Mouse (Mus musculus) MN1 (cell line): Measurements from ENCODE around the gene Vsx2.

Experiments
- DNase-seq: peaks from one replicate; pipeline ENCODE4 v3.0.0-alpha.2; 2016; ENCODE audit warnings: low spot score

Vsx2 gene

DNA sequence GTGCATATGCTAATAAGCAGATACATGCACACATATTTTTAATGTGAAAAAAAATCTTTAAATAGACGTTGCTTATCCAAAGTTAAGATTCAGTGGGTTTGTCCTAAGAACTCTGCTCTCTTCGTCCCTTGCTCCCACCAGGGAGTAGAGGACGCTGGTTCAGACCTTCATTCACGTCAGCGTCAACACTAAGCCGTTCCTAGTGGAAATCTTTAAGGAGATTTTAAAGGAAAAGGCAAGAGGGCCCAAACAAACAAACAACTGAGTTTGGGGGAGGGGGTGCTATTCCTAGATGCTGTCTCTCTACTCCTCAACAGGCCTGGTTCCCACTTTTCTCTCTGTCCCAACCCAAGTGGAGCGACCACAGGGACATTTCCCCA is 2.8 kb downstream of the Vsx2 start:
- no peak for DNase-seq

DNA sequence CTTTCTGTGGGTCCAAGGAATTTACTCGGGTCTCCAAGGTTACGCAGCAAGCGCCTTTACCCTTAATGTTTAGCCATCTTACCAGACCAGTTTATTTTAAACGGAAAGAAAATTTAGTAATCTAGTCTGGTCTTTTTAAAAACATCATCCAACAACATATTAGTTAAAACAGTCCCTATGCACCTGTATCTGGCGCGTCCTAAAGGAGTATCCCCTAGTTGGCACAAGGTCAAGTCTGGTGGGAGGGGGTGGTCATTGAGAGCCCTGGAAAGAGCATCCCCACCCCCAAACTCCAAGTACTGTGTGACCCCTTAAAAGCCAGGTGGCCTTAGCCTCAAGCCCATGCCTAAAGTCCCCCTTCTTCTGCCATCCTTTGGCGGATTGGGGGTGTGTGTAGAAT is 3.5 kb downstream of the Vsx2 start:
- DNase-seq: no peak

DNA sequence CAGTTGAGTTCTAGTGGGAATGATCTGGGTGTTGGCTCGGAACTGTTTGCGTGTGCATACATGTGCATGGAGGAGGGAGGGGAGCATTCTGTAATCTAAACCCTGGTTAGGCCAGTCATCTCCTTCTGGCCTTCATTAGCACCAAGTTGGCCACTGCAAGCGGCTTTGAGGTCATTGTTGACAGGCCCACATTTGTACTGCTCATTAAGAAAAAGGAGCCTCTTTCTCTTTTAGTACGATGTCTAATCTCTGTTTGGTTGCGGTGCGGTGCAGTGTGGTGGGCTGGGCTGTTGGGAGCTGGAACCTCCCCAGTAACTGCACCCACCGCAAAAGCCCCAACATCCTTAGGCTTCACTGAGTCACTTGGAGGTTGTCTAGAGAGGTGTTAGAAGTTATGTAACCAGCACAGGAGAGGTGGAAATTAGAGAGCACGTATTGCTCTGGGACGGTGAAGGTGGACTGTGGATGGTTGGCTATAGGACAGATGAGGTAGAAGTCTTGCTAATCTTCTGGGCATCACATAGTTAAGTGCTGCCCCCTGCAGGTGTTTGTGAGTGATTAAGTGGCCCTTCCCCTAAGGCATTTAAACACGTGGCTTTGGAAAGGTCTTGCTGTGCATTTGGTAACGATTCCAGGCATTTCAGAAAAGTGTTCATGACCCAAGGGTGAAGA is 8.3 kb downstream of the Vsx2 start:
- DNase-seq: peak; percentile 16

DNA sequence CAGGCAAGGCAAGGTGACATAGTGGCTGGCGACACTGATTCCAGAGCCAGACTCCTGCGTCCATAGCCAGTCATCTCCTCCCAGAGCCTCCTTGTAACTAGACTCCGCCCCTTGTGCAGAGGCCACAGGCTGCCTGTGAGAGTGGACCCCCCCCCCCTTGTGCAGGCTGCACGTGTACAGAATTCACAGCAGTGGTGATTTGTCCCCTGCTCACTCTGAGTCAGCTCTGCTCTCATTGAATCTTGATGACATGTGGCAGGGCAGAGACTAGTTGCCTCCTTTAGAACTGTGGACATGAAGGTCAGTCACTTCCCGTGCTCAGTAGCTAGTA is 8.8 kb downstream of the Vsx2 start:
- no peak for DNase-seq

DNA sequence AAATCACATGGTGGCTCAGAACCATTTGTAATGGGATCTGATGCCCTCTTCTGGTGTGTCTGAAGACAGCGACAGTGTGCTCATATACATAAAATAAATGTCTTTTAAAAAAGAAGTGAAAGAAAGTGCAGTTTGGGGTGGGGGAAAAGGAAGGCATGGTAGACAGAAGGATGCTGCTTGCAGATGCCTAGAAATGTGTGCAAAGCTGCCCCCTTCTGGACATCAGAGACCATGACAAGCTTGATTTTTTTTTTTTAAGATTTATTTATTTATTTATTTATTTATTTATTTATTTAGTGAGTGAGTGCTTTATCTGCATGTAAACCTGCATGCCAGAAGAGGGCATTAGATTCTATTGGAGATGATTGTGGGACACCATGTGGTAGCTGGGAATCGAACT is 11.7 kb downstream of the Vsx2 start:
- no peak for DNase-seq

DNA sequence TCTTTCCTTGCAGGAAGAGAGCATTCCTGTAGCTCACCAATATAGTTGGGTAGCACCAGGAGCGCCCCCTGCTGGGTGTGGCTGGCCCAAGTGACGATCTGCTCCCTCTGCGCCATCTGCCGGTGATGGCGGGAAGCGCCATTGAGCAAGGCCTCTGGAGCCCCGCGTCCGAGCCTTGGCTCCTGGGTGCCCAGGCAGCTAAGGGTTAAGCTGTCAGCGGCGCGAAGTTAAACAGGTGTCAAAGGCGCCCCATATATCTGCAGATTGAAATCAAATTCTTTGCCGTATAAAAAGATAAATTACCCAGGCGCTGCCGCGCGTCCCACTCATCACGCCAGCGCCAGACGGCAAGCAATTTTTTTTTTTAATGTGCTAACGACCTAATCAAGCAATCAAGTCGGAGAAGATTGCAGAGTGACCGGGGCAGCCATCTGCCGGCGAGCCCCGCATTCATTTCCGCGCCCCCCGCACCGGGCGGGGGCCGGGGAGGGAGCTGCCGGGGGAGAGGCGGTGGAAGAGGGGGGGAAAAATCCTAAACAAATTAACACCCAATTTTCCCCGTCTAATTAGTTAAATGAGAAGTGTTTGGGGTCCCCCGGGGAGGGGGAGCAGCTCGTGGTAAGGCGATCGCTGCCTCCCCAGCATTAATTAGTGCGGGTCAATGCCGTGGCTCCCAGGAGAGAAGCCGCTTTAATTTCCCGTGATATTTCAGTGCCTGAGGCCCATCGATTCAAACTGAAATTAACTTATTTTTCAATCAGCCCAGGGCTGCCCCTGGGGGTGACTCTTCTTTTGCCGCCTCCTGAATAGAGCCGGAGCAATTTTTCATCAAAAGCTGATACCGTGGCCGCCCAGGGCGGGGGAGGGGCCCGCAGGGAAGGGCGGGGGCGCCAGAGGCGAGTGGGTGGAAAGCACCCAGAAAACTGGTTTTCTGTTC is 20.5 kb downstream of the Vsx2 start:
- peak; percentile 94 for DNase-seq

DNA sequence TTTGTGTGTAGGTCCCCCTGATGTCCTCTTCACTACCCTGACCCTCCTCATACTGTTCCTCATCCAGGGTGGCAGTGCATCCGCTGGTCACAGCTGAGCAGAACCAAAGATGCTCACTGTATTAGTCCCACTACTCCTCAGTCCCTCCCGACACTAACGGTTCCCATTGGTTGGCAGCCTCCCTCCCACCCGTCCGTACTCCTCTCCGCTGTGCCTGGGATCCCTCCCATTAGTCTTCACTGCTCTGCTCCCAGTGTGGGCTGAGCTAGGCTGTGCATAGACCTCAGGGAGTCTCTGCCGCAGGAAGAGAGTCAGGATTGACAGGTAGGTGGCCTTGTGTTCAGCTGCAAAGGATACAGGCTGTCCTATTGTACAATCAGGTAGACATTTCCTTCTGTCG is 28.8 kb downstream of the Vsx2 start:
- no peak for DNase-seq

DNA sequence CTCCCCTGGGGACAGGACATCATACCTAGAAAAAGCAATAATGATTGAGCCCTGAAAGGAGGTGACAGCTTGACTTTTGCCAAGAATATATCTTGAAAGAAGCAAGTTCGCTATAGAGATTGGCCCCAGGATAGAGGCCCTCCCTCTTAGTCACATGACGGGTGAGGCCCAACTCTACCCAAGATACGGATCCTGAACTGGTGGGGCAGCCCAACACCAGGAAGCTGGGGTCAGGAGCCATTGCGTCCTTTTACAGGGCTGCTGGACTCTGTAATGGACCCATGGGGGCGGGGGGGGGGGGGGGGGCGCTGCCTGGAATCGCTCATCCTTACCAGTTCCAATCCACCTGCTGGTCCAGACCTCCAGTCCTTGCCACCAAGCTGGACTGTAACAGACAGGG is 34.4 kb downstream of the Vsx2 start:
- no peak for DNase-seq

DNA sequence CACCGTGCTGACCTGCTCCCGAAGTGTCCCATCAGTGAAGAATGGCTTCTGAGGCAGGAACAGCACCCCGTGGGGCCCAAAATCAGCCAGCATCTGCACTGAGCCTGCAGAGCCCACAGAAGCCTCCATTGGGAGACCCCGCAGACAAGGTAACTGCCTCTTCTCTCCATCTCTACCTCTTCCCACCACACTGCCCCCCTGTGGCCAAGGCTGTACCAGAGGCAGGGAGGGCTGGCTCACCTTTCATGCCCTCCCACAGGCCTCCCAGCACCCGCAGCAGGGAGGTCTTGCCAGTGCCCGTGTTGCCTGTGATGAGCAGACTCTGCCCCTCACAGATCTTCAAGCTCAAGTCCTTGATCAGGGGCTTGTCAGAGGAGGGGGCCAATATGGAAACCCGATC is 36.3 kb downstream of the Vsx2 start:
- DNase-seq: no peak

DNA sequence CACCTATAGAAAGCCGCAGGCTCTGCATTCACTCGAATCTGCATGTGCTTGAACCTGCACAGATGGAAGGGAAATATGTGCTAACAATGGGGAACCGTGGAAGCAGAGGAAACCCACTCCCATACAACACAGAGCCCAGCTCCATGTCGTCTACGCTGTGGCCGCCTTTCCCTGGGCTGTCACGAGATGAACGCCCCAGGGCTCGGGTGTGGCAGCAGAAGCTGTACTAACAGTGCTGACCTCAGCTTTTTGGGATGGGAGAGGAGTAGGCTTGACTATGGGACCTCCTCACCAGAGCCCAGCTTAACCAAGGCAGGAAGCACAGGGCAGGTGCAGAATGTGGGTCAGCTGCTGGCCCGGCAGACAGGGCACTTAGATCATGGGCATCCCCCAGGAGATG is 42.2 kb downstream of the Vsx2 start:
- no peak for DNase-seq

DNA sequence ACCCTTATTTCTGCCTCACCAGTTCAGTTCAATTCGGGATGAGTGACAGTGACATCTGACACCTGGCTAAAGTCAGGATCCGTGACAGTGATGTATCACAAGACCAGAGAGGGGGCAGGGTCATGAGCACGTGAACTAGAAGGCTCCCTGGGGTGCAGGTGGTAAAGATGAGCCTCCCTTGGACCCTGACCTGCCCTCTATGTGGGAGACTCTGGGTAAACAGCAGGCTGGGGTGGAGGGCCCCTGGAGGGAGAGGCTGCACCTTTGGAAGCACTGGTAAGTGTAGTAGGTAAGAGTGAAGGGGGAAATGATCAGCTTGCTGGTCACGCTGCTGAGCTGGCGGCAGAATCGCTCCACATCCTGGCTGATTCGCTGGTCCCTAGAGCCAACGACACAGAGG is 43.0 kb downstream of the Vsx2 start:
- no peak for DNase-seq

DNA sequence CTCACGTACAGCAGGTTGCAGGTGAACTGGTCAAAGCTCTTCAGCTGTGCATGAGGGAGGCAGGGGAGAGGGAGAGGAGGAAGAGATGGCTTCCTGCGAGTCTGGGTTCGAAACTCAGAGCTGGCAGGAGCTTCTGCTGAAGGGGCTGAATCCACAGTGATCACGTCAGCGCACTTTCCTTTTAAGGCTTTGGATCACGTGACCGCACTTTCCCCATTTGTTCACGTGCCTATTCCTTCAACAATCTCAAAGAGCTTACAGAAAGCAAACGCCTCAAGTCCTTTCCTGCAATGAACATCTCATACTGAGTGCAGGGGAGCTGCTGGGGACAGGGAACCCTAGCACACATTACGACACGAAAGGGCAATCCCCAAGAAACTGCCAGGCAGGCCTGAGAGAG is 44.4 kb downstream of the Vsx2 start:
- DNase-seq: no peak

DNA sequence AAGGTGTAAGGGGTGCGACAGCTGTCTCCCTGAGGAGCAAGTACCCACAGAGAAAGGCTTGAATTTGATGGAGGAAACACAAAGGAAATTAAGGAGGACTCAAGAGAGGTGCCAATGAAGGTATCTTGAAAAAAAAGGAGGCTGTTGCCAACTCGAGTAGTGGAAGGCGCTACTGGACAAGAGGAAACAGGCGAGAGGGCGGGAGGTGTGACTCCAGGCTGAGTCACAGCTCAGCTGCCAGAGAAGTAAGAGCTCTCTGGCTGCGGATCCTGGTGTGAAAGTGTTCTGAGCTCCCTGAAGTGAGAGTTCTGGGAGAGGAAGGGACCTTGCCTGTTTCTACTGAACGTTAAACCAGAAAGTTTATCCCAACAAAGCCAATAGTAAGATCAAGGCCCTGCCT is 45.0 kb downstream of the Vsx2 start:
- DNase-seq: peak; percentile 60

DNA sequence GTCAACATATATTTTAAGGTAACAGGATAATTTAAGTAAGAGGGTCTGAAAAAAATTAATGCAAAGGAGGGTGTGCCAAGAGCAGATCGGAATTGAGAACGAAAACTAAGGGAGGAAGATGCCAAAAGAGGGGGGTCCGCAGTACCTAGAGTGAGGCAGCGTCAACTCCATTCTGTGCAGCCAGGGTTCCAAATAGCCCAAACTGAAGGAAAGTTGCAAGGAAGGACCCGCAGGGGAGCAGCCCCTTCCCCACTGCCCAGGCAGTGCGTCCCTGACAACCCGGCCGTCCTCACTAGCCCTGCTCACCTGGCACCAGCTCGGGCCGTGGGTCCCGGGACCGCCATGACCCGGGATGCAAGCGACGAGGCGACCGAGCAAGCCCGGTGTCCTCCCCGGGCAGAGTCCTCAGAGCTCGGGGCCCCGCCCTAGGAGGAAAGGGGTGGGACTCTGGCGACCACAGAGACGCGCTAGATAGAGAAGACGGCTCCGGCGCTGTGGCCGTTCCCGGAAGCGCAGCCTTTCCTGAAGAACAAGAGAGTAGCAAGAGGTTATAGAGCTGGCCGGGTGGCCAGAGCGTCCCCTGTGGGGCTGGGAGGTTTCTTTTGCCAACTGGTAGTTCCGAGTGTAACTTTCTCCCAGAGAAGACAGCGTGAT is 47.5 kb downstream of the Vsx2 start, which contains the start of gene Abcd4:
TSS of gene Abcd4 (minus strand) at position 437 of the 654 bp plus-strand sequence.
- DNase-seq: peak; percentile 86

DNA sequence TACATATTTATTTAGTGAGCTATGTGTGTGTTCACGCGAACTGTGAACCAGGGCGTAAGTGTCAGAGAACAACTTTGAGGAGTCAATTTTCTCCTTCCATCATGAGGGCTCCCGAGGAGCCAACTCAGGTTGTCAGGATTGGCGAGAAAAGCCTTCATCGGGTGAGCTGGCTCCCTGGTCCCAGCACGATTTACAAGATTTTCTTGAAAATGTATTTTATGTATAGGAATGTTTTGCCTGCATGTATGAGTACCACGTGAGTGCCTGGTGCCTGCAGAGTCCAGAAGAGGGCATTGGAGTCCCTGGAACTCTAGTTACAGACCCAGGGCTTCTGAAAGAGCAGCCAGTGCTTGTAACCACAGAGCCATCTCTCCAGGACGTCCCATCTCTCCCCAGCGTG is 48.1 kb downstream of the Vsx2 start:
- DNase-seq: no peak

DNA sequence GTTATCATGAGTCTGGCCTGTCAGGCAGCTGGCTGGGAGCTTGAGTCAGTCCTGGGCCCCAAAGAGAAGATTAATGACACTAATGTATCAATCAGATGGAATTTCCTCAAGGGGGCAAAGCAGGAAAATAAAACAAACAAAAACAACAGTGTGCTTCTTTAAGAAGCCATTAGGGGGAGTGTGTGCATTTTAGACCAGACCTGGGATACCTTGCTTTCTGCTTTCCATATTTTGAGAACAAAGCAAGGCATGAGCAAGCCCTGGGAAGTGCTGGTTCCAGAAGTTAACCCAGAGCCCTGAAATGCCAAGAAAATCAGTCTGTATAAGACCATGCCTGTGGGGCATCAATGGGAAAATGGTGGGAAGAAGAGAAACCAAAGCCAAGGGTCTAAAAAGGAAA is 51.4 kb downstream of the Vsx2 start:
- DNase-seq: peak; percentile 49

DNA sequence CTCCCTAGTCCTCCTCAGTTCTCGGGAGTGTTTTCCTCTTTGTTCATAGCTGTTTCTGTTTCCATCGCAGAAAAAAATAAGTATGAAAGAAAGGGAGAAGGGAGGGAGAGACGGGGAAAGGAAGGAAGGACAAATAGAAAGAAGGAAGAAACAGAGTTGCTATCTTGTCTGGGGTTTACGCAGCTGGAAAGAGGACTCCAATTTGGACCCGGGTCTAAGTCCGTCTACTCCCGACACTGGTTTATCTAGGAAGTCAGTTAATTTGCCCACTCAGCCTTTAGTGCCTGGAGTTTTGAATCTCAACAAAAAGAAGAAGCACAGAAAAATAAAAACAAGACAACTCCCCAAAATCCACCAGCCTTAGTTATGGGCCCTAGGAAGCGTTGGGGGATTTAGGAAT is 55.0 kb downstream of the Vsx2 start:
- DNase-seq: no peak

DNA sequence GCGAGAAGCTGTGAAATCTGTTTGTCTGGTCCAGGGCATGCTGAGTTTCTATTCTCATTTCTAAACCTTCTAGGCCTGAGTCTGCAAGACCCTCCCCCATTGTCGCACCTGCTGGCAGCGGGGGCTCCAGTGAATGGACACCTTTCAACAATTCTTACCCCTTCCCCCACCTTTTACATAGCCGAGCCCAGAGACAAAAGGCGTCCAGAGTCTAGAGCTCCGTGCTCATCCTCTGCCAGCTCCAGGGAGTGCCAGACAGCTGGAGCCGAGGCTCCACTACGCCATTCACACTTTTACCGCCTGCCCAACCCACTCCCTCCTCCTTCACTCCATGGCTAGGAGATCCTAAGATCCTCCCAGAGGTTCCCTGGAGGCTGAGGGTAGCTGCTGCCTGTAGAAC is 55.6 kb downstream of the Vsx2 start:
- peak; percentile 19 for DNase-seq

DNA sequence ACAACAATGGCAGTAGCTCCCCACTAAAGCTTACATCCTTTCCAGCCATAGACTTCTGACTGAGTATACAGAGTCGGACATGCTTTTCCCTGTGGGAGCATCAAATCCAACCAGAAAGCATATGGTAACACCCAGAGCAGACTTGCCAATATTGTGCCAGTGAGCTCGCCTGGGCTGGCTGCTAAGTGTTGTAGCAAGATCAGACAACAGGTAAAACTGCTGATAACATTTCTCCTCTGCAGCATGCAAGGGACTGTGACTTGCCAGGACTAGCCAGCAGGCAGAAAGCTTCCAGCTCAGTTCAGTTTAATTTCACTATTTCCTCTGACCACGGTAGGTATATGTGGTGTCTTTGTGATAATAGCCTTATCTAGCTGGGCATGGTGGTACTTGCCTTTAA is 62.3 kb downstream of the Vsx2 start:
- no peak for DNase-seq

DNA sequence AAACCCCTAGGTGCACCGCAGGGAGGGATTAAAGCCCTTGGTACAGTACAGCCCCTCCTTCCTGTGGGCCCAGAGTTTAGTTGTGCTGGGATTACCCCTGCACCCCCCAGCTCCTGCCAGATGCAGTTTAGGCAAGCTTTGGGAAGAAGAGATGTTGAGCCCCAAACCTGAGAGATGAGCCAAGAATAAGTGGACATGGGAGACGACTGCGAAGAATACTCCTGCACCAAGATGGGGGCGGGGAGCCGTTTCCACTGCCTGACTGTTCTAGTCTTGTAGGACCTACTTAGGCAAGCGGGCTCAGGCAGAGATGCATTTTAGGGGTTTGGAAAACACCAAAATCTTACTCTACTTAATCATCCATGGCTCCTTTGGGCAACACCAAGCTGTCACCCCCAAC is 70.7 kb downstream of the Vsx2 start:
- no peak for DNase-seq

DNA sequence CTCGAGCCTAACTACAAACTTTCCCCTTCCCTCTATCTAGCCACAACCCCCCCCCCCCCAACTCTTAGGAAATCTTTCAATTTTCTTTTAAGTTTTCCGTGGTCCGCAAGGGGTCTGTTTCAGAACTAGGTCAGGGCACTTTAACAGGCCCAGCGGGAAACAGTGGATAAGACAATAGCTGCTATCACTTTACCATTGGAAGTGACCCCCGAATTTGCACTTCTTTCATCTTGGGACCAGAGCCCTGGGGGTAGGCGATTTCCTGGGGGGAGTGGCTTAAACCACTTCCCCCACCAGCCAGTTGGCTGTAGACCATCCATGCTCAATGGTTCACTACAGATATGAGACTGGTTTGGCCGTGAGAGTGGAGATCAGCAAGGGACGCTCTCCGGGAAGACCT is 71.1 kb downstream of the Vsx2 start, which contains the start of gene Vrtn:
TSS of gene Vrtn (plus strand) at position 366 of the 400 bp plus-strand sequence.
- no peak for DNase-seq
